Mouse (Mus musculus) skeletal muscle tissue, adult 2 months (tissue): ENCODE results near the gene Coasy.

Experiments used
- DNase-seq: peaks from one replicate; pipeline ENCODE4 v3.0.0-alpha.2; 2012; ENCODE audit warnings: low read depth, low spot score

Coasy gene

DNA sequence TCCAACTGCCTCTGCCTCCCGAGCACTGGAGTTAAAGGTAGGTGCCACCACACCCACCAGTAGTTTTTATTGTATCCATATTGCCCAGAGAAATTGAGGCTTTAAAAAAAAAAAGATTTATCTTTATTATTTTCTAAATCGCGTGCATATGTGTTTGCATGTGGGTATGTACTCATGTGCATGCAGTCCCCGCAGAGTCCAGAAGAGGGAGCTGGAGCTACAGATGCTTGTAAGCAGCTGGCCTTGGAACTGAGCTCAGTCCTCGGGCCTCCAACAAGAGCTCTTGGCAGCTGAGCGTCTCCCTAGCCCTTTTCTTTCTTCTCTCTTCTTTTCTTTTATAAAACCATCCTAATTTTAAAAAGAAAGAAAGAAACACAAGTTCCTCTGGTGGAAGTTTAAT lies 49.3 kb downstream of the Coasy start:
- DNase-seq = no peak

DNA sequence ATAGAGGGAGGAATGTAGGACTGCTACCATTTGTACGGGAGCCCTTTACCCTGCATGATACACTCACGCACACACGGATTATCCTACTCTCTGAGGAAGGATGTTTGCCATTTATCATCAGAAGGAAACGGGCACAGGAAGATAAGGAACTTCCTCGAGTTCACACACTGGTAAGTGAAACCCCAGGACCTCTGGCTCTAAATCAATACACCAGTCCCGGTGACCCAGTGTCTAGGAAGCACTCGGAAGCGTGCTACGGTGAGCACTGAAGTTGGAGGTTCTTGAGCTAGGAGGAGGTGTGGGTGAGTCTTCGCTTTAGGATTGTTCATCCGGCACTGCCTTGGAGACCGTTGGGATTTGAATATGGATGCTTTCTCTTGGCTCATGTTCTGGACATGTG lies 50.7 kb downstream of the Coasy start:
- no peak for DNase-seq

DNA sequence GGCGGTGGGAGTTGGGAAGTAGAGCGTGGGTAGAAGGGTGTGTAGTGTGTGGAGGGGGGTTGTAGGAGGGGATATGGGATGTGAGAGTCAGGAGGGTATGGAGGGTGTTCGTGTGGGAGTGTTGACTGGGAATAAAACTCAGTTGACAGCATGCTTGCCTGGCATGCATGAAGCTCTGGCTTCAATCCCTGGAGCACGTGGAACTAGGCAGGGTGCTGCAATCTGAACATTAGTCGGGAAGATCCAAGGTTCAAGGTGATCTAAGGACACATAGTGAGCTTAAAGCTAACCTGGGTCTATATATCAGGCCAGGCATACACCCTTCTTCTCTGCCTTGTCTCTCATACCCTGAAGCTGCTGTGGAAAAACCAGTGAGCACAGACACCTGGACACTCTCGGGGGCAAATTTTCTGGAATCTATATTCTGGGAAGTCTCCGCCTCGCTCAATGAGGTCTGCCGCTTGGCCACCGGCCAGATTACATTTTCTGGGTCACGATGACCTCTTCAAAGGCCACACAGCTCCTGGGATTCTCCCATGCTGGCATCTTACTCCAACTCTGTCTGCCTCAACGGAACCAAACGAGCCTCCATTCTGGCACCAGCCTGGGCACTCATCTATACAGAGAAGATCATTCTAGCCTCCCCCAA lies 52.0 kb downstream of the Coasy start:
- no peak for DNase-seq
